Mouse (Mus musculus): ENCODE data around the gene Rps15a. TPM values are rescaled to one million over a fixed set of nuclear protein-coding genes. Genes with fewer than 3 reads are reported as not detected.

The Rps15a gene
- polyA plus RNA-seq, 1 experiment from 2014 or later, result 414 TPM

DNA sequence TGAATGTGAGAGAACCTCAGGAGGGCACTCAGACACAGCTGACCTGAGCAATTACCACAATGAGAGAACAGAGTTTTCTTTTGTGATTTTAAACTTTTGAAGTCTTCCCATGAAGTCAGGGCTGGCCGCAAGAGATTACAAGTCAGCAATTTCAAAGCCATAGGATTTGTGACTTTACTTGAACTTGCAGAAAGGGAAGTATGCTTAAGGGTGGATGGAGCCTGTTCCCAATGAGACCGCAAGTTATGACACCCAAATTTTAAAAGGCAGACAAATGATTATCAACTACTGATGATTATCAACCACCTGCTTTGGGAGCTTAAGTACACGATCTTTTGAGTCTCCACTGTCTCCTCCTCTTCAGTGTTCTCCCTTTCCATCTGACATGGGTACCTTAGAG lies 2.4 kb upstream of the Rps15a start:
- H3K4me2 ChIP-seq (ENCODE audit: low read length), result no peak overlapping the region
- H3K36me3 ChIP-seq (ENCODE audit: control insufficient read depth, insufficient read depth), result peaks cover 26% of the 10 kb centered on the region
- 76% methylated on average over 3 of the region's 3 CpGs for WGBS
- ATAC-seq, result no peak
- peaks cover 21% of the 10 kb centered on the region for H3K4me1 ChIP-seq (replicated peaks; ENCODE audit: control insufficient read depth, insufficient read depth, low read length)
- H3K4me3 ChIP-seq (replicated peaks; ENCODE audit: low read length), result no peak overlapping the region
- H3K9ac ChIP-seq (replicated peaks; ENCODE audit: low read depth, low read length), result no peak overlapping the region
- H3K9me3 ChIP-seq (ENCODE audit: control insufficient read depth, low read length), result no peaks in the 10 kb centered on the region
- H3K27ac ChIP-seq (ENCODE audit: low read length), result no peak overlapping the region
- H3K27me3 ChIP-seq (replicated peaks; ENCODE audit: control insufficient read depth, insufficient read depth, low read length), result no peaks in the 10 kb centered on the region

DNA sequence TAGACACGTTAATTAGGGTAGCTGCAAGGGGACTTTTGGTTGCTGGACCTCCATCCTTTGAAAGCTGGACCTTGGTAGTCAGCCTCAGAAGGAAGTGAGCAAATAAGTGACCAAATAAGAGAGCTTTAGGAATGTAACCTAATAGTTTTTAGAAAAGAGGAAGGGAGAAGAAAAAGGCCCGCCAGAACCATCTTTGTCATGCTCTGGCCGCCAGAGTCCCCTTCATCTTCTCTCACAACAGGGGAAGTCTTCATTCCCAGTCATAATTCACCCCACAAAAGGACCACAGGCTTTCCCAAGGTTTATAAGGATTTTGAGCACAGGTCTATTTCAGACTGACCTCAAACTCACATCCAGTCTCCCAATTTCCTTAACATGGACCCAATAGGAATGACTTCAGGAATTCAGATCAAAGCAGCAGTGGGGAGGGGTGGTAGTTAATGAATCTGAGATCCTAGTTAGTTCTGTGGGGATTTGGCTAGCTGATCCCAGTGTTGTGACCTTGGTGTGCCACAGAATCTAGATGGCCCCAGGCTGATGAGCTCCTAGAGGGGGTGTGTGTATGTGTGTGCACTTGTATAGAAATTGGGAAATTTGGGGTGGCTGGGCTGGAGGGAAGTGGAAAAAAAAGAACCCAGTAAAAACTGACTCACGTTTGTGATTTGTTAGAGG lies 1.7 kb upstream of the Rps15a start:
- no peak for ATAC-seq
- Histone ChIP-seq H3K27ac (ENCODE audit: low read length) (no peak overlapping the region), H3K4me3 (replicated peaks; ENCODE audit: low read length) (no peak overlapping the region), H3K4me2 (ENCODE audit: low read length) (no peak overlapping the region), H3K9me3 (ENCODE audit: control insufficient read depth, low read length) (no peaks in the 10 kb centered on the region), H3K9ac (replicated peaks; ENCODE audit: low read depth, low read length) (no peak overlapping the region), H3K36me3 (ENCODE audit: control insufficient read depth, insufficient read depth) (peaks cover 24% of the 10 kb centered on the region), H3K4me1 (replicated peaks; ENCODE audit: control insufficient read depth, insufficient read depth, low read length) (peaks cover 27% of the 10 kb centered on the region), H3K27me3 (replicated peaks; ENCODE audit: control insufficient read depth, insufficient read depth, low read length) (no peaks in the 10 kb centered on the region)
- 51% methylated on average over 4 of the region's 4 CpGs for WGBS

DNA sequence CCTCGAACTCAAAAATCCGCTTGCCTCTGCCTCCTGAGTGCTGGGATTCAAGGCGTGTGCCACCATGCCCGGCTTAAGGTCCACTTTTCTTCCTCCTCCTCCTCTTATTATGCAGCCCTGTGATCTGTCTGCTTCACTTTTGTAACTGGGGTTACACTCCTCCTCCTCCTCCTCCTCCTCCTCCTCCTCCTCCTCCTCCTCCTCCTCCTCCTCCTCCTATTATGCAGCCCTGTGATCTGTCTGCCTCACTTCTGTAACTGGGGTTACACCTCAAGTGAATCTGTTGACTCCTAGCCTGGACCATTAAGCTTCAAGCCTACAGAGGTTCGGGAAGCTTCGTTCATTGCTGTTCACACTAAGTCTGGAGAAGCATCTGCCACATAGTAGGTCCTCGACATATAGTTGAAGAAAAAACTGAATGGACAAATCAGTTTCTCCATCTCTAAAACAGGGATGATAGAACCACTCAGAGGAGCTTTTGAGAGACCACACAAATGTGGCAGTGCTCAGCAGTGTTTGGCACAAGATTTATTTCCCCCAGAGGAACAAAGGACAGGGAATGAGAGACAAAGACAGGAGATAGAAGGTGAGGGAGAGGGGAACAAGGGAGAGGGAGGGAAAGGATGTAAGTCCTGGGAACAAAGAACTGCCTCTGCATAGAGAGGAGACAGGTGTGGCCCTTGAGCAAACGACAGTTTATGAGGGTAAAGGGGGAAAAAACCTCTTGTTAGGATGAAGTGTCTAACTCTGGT lies 975 bp upstream of the Rps15a start:
- Histone ChIP-seq H3K4me1 (replicated peaks; ENCODE audit: control insufficient read depth, insufficient read depth, low read length) (peaks cover 34% of the 10 kb centered on the region), H3K27ac (ENCODE audit: low read length) (no peak overlapping the region), H3K9ac (replicated peaks; ENCODE audit: low read depth, low read length) (peak overlapping the region; percentile 64; the same call in 1 of the 2 replicates), H3K9me3 (ENCODE audit: control insufficient read depth, low read length) (no peaks in the 10 kb centered on the region), H3K27me3 (replicated peaks; ENCODE audit: control insufficient read depth, insufficient read depth, low read length) (no peaks in the 10 kb centered on the region), H3K4me3 (replicated peaks; ENCODE audit: low read length) (peak overlapping the region; percentile 84), H3K4me2 (ENCODE audit: low read length) (peak overlapping the region; percentile 66), H3K36me3 (ENCODE audit: control insufficient read depth, insufficient read depth) (peaks cover 23% of the 10 kb centered on the region)
- ATAC-seq, result peak; percentile 9; the same call in 1 of the 2 replicates
- 19% methylated on average over 8 of the region's 8 CpGs for WGBS

DNA sequence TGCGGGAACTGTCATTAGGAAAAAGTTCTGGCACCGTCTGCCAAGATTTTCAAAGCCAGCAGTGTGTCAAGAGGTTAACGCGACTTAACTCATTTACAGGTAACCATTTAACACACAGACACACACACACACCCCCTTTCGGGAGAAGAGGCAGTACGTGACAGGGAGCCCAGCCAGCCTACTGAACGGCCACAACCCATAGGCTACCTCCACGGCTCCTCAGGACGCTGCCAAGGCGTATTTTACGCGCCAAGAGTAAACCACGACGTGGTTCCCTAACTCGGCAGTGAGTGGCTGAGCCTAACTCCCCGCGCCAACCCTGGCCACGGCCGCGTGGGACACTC lies 483 bp downstream of the Rps15a start:
- under 1% methylated on average over 20 of the region's 20 CpGs for WGBS
- H3K4me2 ChIP-seq (ENCODE audit: low read length), result peak overlapping the region; percentile 95
- H3K4me1 ChIP-seq (replicated peaks; ENCODE audit: control insufficient read depth, insufficient read depth, low read length), result peaks cover 48% of the 10 kb centered on the region
- peaks cover 19% of the 10 kb centered on the region for H3K36me3 ChIP-seq (ENCODE audit: control insufficient read depth, insufficient read depth)
- no peaks in the 10 kb centered on the region for H3K9me3 ChIP-seq (ENCODE audit: control insufficient read depth, low read length)
- H3K27me3 ChIP-seq (replicated peaks; ENCODE audit: control insufficient read depth, insufficient read depth, low read length), result no peaks in the 10 kb centered on the region
- peak overlapping the region; percentile 85 for H3K27ac ChIP-seq (ENCODE audit: low read length)
- H3K9ac ChIP-seq (replicated peaks; ENCODE audit: low read depth, low read length), result peak overlapping the region; percentile 96
- H3K4me3 ChIP-seq (replicated peaks; ENCODE audit: low read length), result peak overlapping the region; percentile 84
- peak; percentile 65 for ATAC-seq

DNA sequence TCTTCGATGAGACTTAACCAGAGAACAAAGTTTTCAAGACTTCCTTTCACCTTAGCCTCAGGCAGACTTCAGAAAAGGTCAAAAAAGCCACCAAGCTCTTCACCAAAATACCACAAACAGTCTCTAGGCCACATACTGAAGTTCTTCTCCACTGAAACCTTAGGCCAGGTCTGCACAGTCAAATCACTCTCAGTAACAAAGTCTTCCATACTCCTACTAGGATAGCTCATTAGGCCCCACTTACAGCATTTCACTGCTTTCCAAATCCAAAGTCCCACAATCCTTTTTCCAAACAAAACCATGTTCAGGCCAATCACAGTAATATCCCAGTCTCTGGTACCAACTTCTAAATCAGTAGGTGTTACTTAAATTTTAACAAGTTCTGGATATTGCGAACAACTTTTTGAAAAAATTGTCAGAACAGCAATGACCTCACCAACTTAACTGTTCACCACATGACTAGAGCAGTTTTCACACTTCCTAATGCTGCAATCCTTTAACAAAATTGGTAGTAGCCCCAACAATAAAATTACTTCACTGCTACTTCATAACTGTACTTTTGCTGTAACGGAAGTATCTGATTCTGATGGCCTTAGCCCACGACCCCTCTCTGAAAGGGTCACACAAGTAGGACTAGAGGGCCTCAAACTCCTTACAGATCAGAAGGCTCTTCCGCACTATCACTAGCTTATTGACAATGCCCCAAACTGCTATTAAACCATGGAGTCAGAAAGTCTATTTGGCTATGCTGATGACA lies 2.3 kb downstream of the Rps15a start:
- WGBS, result 85% methylated on average over 5 of the region's 5 CpGs
- H3K4me1 ChIP-seq (replicated peaks; ENCODE audit: control insufficient read depth, insufficient read depth, low read length), result peaks cover 48% of the 10 kb centered on the region
- H3K27me3 ChIP-seq (replicated peaks; ENCODE audit: control insufficient read depth, insufficient read depth, low read length), result no peaks in the 10 kb centered on the region
- H3K4me2 ChIP-seq (ENCODE audit: low read length), result peak overlapping the region; percentile 95
- peaks cover 14% of the 10 kb centered on the region for H3K36me3 ChIP-seq (ENCODE audit: control insufficient read depth, insufficient read depth)
- ATAC-seq, result no peak
- no peaks in the 10 kb centered on the region for H3K9me3 ChIP-seq (ENCODE audit: control insufficient read depth, low read length)
- H3K4me3 ChIP-seq (replicated peaks; ENCODE audit: low read length), result peak overlapping the region; percentile 84; the same call in 1 of the 2 replicates
- H3K9ac ChIP-seq (replicated peaks; ENCODE audit: low read depth, low read length), result no peak overlapping the region
- H3K27ac ChIP-seq (ENCODE audit: low read length), result no peak overlapping the region

DNA sequence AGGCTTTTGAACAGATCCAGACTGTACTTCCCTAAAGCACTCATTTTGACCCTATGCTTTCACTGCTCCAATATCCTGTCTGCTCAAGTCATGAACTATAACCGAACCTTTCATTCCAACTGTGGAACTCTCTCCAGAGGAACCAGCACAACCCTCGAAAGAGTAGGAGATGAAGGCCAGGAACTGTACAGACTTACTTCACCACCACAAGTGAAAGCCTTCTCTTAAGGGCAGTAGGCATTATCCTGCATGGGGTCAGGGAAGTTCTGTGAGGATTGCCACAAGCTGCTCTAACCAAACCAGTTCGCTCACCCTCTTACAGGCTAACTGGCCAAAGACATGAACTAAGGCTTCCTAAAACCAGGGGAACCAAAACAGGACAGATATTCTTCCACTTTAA lies 4.9 kb downstream of the Rps15a start:
- no peak for ATAC-seq
- no peak overlapping the region for H3K4me2 ChIP-seq (ENCODE audit: low read length)
- 78% methylated on average over 3 of the region's 3 CpGs for WGBS
- H3K4me3 ChIP-seq (replicated peaks; ENCODE audit: low read length), result no peak overlapping the region
- H3K4me1 ChIP-seq (replicated peaks; ENCODE audit: control insufficient read depth, insufficient read depth, low read length), result peaks cover 45% of the 10 kb centered on the region
- H3K27me3 ChIP-seq (replicated peaks; ENCODE audit: control insufficient read depth, insufficient read depth, low read length), result no peaks in the 10 kb centered on the region
- no peak overlapping the region for H3K27ac ChIP-seq (ENCODE audit: low read length)
- no peaks in the 10 kb centered on the region for H3K9me3 ChIP-seq (ENCODE audit: control insufficient read depth, low read length)
- peaks cover 30% of the 10 kb centered on the region for H3K36me3 ChIP-seq (ENCODE audit: control insufficient read depth, insufficient read depth)
- no peak overlapping the region for H3K9ac ChIP-seq (replicated peaks; ENCODE audit: low read depth, low read length)

DNA sequence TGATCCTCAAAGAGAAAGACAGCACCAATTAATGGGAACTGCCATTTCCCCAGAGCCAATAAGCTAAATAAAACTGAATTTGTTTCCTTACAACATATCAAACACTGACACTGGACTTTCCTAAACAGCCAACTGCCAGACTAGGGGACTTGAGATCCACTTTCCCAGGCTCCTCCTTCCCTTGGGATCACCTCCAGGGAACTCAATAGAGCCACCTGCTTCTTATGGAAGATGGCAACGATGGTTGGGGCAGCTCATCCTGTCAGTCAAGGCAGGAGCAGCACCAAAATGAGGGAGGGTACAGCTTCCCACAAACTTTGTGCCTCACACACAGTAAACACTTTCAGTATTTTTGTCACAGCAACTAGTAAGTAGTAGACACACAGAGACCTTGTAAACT lies 8.3 kb downstream of the Rps15a start:
- Histone ChIP-seq H3K4me2 (ENCODE audit: low read length) (no peak overlapping the region), H3K27me3 (replicated peaks; ENCODE audit: control insufficient read depth, insufficient read depth, low read length) (no peaks in the 10 kb centered on the region), H3K9me3 (ENCODE audit: control insufficient read depth, low read length) (no peaks in the 10 kb centered on the region), H3K9ac (replicated peaks; ENCODE audit: low read depth, low read length) (no peak overlapping the region), H3K36me3 (ENCODE audit: control insufficient read depth, insufficient read depth) (peaks cover 28% of the 10 kb centered on the region), H3K4me3 (replicated peaks; ENCODE audit: low read length) (no peak overlapping the region), H3K27ac (ENCODE audit: low read length) (no peak overlapping the region), H3K4me1 (replicated peaks; ENCODE audit: control insufficient read depth, insufficient read depth, low read length) (peaks cover 21% of the 10 kb centered on the region)
- ATAC-seq, result no peak
- WGBS, result 48% methylated on average over 1 of the region's 1 CpGs

DNA sequence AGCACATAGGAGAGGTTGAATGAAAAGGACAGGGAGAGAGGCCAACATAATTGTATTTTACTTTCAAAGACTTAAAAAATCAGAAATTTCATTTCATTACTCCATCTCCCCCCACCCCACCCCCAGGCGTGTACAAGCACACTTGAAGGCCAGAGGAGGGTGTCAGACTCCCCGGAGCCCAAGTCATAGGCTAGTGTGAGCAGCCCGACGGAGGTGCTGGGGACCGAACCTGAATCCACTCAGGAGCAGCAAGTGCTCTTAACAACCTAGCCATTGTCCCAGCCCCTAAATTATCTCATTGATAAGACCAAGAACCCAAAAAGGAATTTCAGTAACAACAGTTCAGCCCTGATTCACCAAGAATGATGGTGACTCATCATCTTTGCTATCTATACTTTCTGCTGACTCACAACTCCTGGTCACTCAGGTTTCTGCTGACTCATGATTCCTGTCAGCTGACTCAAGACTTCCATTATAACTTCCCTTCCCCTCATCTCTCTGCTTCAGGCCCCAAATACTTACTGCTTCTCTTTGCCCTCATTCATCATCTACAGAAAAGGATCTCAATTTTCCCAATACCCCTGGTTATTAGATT lies 11.4 kb downstream of the Rps15a start:
- Histone ChIP-seq H3K36me3 (ENCODE audit: control insufficient read depth, insufficient read depth) (peaks cover 25% of the 10 kb centered on the region), H3K27me3 (replicated peaks; ENCODE audit: control insufficient read depth, insufficient read depth, low read length) (no peaks in the 10 kb centered on the region), H3K9ac (replicated peaks; ENCODE audit: low read depth, low read length) (no peak overlapping the region), H3K9me3 (ENCODE audit: control insufficient read depth, low read length) (no peaks in the 10 kb centered on the region), H3K4me1 (replicated peaks; ENCODE audit: control insufficient read depth, insufficient read depth, low read length) (no peaks in the 10 kb centered on the region), H3K4me3 (replicated peaks; ENCODE audit: low read length) (no peak overlapping the region), H3K4me2 (ENCODE audit: low read length) (no peak overlapping the region), H3K27ac (ENCODE audit: low read length) (no peak overlapping the region)
- no peak for ATAC-seq
- WGBS, result 76% methylated on average over 5 of the region's 5 CpGs
